Comparison of ENCODE assay signal across 12 mouse cellular contexts in the genomic region with DNA sequence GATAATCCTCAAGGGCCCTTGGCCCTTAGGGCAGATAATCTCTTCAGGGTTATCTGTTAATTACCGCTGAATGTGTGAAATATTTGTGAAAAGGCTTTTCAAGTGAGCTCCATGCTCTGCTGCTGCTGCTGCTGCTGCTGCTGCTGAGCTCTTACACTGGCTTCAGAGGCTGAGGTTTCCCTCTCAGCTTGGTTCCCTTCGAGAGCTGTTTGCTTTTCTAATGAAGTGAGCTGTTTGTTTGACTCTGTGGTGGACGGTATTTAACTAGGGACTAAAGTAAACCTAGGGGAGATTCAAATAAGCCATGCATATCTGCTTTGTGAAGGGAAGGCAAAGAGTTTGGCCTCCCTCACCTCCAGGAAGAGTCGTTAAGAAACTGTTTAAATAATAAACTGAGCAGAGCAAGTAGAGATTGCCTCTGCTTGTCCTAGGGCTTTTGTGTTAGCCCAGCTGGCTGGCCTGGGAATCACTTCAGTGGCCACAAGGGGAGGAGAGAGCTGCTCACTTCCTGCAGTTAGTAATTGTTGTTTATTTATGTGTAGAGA.
DNase-seq lines count a peak whose midpoint lies in the region; ATAC-seq lines count a peak whose summit lies in the region.
"Had no signal": no experiment of that assay in that cellular context is flagged by ENCODE, and none has a peak within 500 bp of the region (broad histone marks: within the 10 kb centered on the region; RNA-seq: fewer than 3 reads in every experiment).

No protein-coding gene starts in this region.

- 0 out of 2 replicates have a peak, but pooled peaks have one; percentile 32 for ATAC-seq in neural tube, embryonic 12.5 days (ENCODE audit: low FRiP score, low read depth)
- no peak; the same call in 1 of the 2 replicates for ATAC-seq in neural tube, embryonic 15.5 days (ENCODE audit: low FRiP score)
- no peak for ATAC-seq in activated CD4-positive, CD25-positive, alpha-beta regulatory T cell, adult 4 months
- ATAC-seq: inflammation-experienced regulatory T-cells, adult 6 months had no signal

- no peaks in the 10 kb centered on the region for H3K27me3 ChIP-seq in neural tube, embryonic 12.5 days (replicated peaks)
- no peaks in the 10 kb centered on the region for H3K27me3 ChIP-seq in neural tube, embryonic 15.5 days (replicated peaks)
- H3K27me3 ChIP-seq in hindbrain, embryonic 10.5 days (ENCODE audit: insufficient read depth, poor library complexity, severe bottlenecking): peaks cover 10% of the 10 kb centered on the region

- DNase-seq in hindbrain, embryonic 10.5 days (ENCODE audit: low spot score): peak; percentile 37
- peak; percentile 34 for DNase-seq in lung, postnatal 10 days
- no peak for DNase-seq in ovary, postnatal 10 days (ENCODE audit: low spot score)
- no peak for DNase-seq in urinary bladder, postnatal 25 days (ENCODE audit: low spot score)
- DNase-seq in testis, postnatal 10 days (ENCODE audit: low spot score): no peak
- DNase-seq: adrenal gland, adult 8-10 months; gastrocnemius, postnatal 25 days had no signal

- no peak overlapping the region for H3K27ac ChIP-seq in neural tube, embryonic 12.5 days
- no peak overlapping the region; the same call in 1 of the 2 replicates for H3K27ac ChIP-seq in neural tube, embryonic 15.5 days (replicated peaks)
- H3K27ac ChIP-seq in hindbrain, embryonic 10.5 days: peak overlapping the region; percentile 72

- 1% methylated on average over 4 of the region's 4 CpGs for whole genome bisulfite sequencing in neural tube, embryonic 12.5 days
- WGBS in neural tube, embryonic 15.5 days: 8% methylated on average over 4 of the region's 4 CpGs
- WGBS in hindbrain, embryonic 10.5 days: 1% methylated on average over 4 of the region's 4 CpGs

- peaks cover 16% of the 10 kb centered on the region for H3K4me1 ChIP-seq in neural tube, embryonic 12.5 days
- peaks cover 11% of the 10 kb centered on the region for H3K4me1 ChIP-seq in neural tube, embryonic 15.5 days
- peaks cover 50% of the 10 kb centered on the region for H3K4me1 ChIP-seq in hindbrain, embryonic 10.5 days (replicated peaks)

- H3K9me3 ChIP-seq in neural tube, embryonic 12.5 days: no peaks in the 10 kb centered on the region
- no peaks in the 10 kb centered on the region for H3K9me3 ChIP-seq in neural tube, embryonic 15.5 days (replicated peaks)
- no peaks in the 10 kb centered on the region for H3K9me3 ChIP-seq in hindbrain, embryonic 10.5 days

- no peak overlapping the region for H3K4me3 ChIP-seq in neural tube, embryonic 12.5 days
- no peak overlapping the region for H3K4me3 ChIP-seq in neural tube, embryonic 15.5 days (replicated peaks)
- H3K4me3 ChIP-seq in hindbrain, embryonic 10.5 days: no peak overlapping the region
- H3K4me3 ChIP-seq: myocyte had no signal

- no peaks in the 10 kb centered on the region for H3K36me3 ChIP-seq in neural tube, embryonic 12.5 days
- H3K36me3 ChIP-seq in neural tube, embryonic 15.5 days: no peaks in the 10 kb centered on the region
- H3K36me3 ChIP-seq in hindbrain, embryonic 10.5 days: peaks cover 11% of the 10 kb centered on the region

- H3K9ac ChIP-seq in neural tube, embryonic 12.5 days: no peak overlapping the region
- H3K9ac ChIP-seq in neural tube, embryonic 15.5 days (replicated peaks): no peak overlapping the region

- no peak overlapping the region for H3K4me2 ChIP-seq in neural tube, embryonic 12.5 days (replicated peaks)
- H3K4me2 ChIP-seq in neural tube, embryonic 15.5 days: no peak overlapping the region

Comparison
In these comparisons a context has a peak if more than half of its experiments do, and no peak if none do; other contexts are left out.
1. DNase-seq: peak in hindbrain, embryonic 10.5 days (single experiment) and lung, postnatal 10 days (single experiment); none in ovary, postnatal 10 days (single experiment), urinary bladder, postnatal 25 days (single experiment) and testis, postnatal 10 days (single experiment).